Mouse (Mus musculus) adrenal gland, postnatal 10 days (tissue): ENCODE measurements at regions not wholly inside any gene's neighbourhood (a gene's known extent, or its start where the extent isn't known, plus 50 kb on each side); places are given as distances from the start of the nearest gene placed in this dataset.

Experiments
- DNase-seq: peaks from one replicate; pipeline ENCODE4 v3.0.0; 2021; ENCODE audit warnings: mixed read lengths

- DNase-seq = no peak
Observed at GRCm38 (mm10) chr13:101824962-101825361, 56.9 kb upstream of the Pik3r1 start.

GRCm38 (mm10) chr13:101831872-101832629 lies 64.0 kb upstream of the Pik3r1 start:
- no peak for DNase-seq

GRCm38 (mm10) chr13:101834546-101834945 lies 66.5 kb upstream of the Pik3r1 start:
- no peak for DNase-seq

- no peak for DNase-seq
Observed at GRCm38 (mm10) chr13:101836992-101837391, 69.0 kb upstream of the Pik3r1 start.

- peak; percentile 32 for DNase-seq
Observed at GRCm38 (mm10) chr13:101844461-101845440, 76.7 kb upstream of the Pik3r1 start.

- no peak for DNase-seq
Observed at GRCm38 (mm10) chr13:101846016-101846415, 78.0 kb upstream of the Pik3r1 start.

GRCm38 (mm10) chr13:101847879-101848600 lies 80.0 kb upstream of the Pik3r1 start:
- DNase-seq = peak; percentile 49

GRCm38 (mm10) chr13:101848601-101849147 lies 80.7 kb upstream of the Pik3r1 start:
- no peak for DNase-seq

GRCm38 (mm10) chr13:101849416-101849815 lies 81.4 kb upstream of the Pik3r1 start:
- no peak for DNase-seq

- no peak for DNase-seq
Observed at GRCm38 (mm10) chr13:101851329-101851728, 83.3 kb upstream of the Pik3r1 start.

GRCm38 (mm10) chr13:101852960-101853359 lies 84.9 kb upstream of the Pik3r1 start:
- no peak for DNase-seq

GRCm38 (mm10) chr13:101855141-101855540 lies 87.1 kb upstream of the Pik3r1 start:
- no peak for DNase-seq

GRCm38 (mm10) chr13:101860704-101861103 lies 92.7 kb upstream of the Pik3r1 start:
- DNase-seq = no peak

GRCm38 (mm10) chr13:101862011-101862410 lies 94.0 kb upstream of the Pik3r1 start:
- no peak for DNase-seq

- no peak for DNase-seq
Observed at GRCm38 (mm10) chr13:101863015-101863414, 95.0 kb upstream of the Pik3r1 start.

- DNase-seq = no peak
Observed at GRCm38 (mm10) chr13:101863602-101864001, 95.6 kb upstream of the Pik3r1 start.

GRCm38 (mm10) chr13:101866843-101867242 lies 98.8 kb upstream of the Pik3r1 start:
- no peak for DNase-seq

- DNase-seq = no peak
Observed at GRCm38 (mm10) chr13:101874761-101875160, 106.7 kb upstream of the Pik3r1 start.

- DNase-seq = no peak
Observed at GRCm38 (mm10) chr13:101876069-101876468, 108.1 kb upstream of the Pik3r1 start.

GRCm38 (mm10) chr13:101876601-101877000 lies 108.6 kb upstream of the Pik3r1 start:
- no peak for DNase-seq

GRCm38 (mm10) chr13:101878168-101878567 lies 110.2 kb upstream of the Pik3r1 start:
- no peak for DNase-seq

GRCm38 (mm10) chr13:101879561-101880081 lies 111.6 kb upstream of the Pik3r1 start:
- DNase-seq = peak; percentile 63
